Mouse (Mus musculus) Muller cell, postnatal 12 days (primary cell): ENCODE data around the gene Ccnj.

ENCODE experiments used
- DNase-seq: peaks from one replicate; pipeline ENCODE4 v3.0.0-alpha.2; 2015; ENCODE audit errors: inconsistent ontology term

Gene Ccnj

GRCm38 (mm10) chr19:40841593-40841992 lies 10.5 kb downstream of the Ccnj start:
- no peak for DNase-seq

- no peak for DNase-seq
These were observed 13.7 kb downstream of the Ccnj start for GRCm38 (mm10) chr19:40844731-40845130.

GRCm38 (mm10) chr19:40849391-40849790 lies 18.3 kb downstream of the Ccnj start:
- DNase-seq, result no peak

- peak; percentile 17 for DNase-seq
These were observed 28.5 kb downstream of the Ccnj start for GRCm38 (mm10) chr19:40859555-40859954.

- no peak for DNase-seq
These were observed 37.2 kb downstream of the Ccnj start for GRCm38 (mm10) chr19:40868284-40868683.

GRCm38 (mm10) chr19:40869425-40870105 lies 38.5 kb downstream of the Ccnj start:
- DNase-seq, result no peak

- peak; percentile 95 for DNase-seq
These were observed 42.0 kb downstream of the Ccnj start for GRCm38 (mm10) chr19:40872955-40873665.

- DNase-seq, result no peak
These were observed 50.6 kb downstream of the Ccnj start for GRCm38 (mm10) chr19:40881700-40882099.

GRCm38 (mm10) chr19:40888887-40889286 lies 57.8 kb downstream of the Ccnj start:
- no peak for DNase-seq

- DNase-seq, result no peak
These were observed 63.0 kb downstream of the Ccnj start for GRCm38 (mm10) chr19:40894071-40894506.

GRCm38 (mm10) chr19:40894519-40895392 lies 63.7 kb downstream of the Ccnj start, which contains the start of gene Zfp518a:
Gene Zfp518a, plus strand, starts transcription at chr19:40894705.
- peak; percentile 97 for DNase-seq

GRCm38 (mm10) chr19:40895393-40895703 lies 64.3 kb downstream of the Ccnj start:
- DNase-seq, result no peak
